ENCODE assay signal across 8 mouse cellular contexts in genomic region chr11:98339071-98339501, GRCm38 (mm10). TPM values are rescaled to one million over a fixed set of nuclear protein-coding genes. Genes with fewer than 3 reads are reported as not detected.
A peak's percentile ranks its signal among the peaks of the same experiment; 100 is the strongest.
DNase-seq lines count a peak whose midpoint lies in the region; ATAC-seq and TF ChIP-seq lines count a peak whose summit lies in the region.

No protein-coding gene starts in this region.

- H3K9me3 ChIP-seq in E14TG2a.4 (ENCODE audit: low read length): no peaks in the 10 kb centered on the region
- H3K9me3 ChIP-seq in forebrain, embryonic 12.5 days: no peaks in the 10 kb centered on the region
- no peaks in the 10 kb centered on the region for H3K9me3 ChIP-seq in limb, embryonic 15.5 days
- H3K9me3 ChIP-seq in stomach, embryonic 16.5 days (replicated peaks; ENCODE audit: control insufficient read depth, low read length): no peaks in the 10 kb centered on the region

- peak overlapping the region; percentile 94 for H3K4me2 ChIP-seq in forebrain, embryonic 12.5 days
- H3K4me2 ChIP-seq in limb, embryonic 15.5 days: peak overlapping the region; percentile 99
- peak overlapping the region; percentile 99 for H3K4me2 ChIP-seq in stomach, embryonic 16.5 days (ENCODE audit: low read depth, low read length)

- peak overlapping the region; percentile 80 for H3K4me3 ChIP-seq in E14TG2a.4 (replicated peaks; ENCODE audit: low read length)
- peak overlapping the region; percentile 47 for H3K4me3 ChIP-seq in forebrain, embryonic 12.5 days (replicated peaks)
- peak overlapping the region; percentile 53 for H3K4me3 ChIP-seq in limb, embryonic 15.5 days
- H3K4me3 ChIP-seq in stomach, embryonic 16.5 days (replicated peaks; ENCODE audit: low read length): peak overlapping the region; percentile 56

- no peak for ATAC-seq in cerebellum, adult (ENCODE audit: insufficient number of reproducible peaks, low FRiP score, low TSS enrichment)
- no peak for ATAC-seq in forebrain, embryonic 12.5 days (ENCODE audit: low FRiP score)
- no peak for ATAC-seq in limb, embryonic 15.5 days (ENCODE audit: insufficient number of reproducible peaks, low FRiP score, low TSS enrichment, low read depth)
- ATAC-seq in stomach, embryonic 16.5 days (ENCODE audit: insufficient read depth, low FRiP score): no peak

- no peaks in the 10 kb centered on the region for H3K36me3 ChIP-seq in E14TG2a.4 (ENCODE audit: insufficient read depth, low read length)
- H3K36me3 ChIP-seq in forebrain, embryonic 12.5 days (replicated peaks): no peaks in the 10 kb centered on the region
- H3K36me3 ChIP-seq in limb, embryonic 15.5 days: no peaks in the 10 kb centered on the region
- H3K36me3 ChIP-seq in stomach, embryonic 16.5 days (ENCODE audit: control insufficient read depth, insufficient read depth, low read length): no peaks in the 10 kb centered on the region

- under 1% methylated on average over 19 of the region's 19 CpGs for WGBS in forebrain, embryonic 12.5 days
- 0% methylated on average over 19 of the region's 19 CpGs for WGBS in limb, embryonic 15.5 days
- under 1% methylated on average over 19 of the region's 19 CpGs for WGBS in stomach, embryonic 16.5 days

- TF ChIP-seq CTCF in E14TG2a.4 (conservative IDR thresholded peaks at IDR 0.05; ENCODE audit: low read length): no peak

- peak; percentile 55 to 65 for DNase-seq in cerebellum, adult 18-20 months
- DNase-seq in urinary bladder, postnatal 4 days (ENCODE audit: low spot score in 2 of 2): no peak
- no peak for DNase-seq in thymus, postnatal 25 days

- H3K27me3 ChIP-seq in E14TG2a.4 (ENCODE audit: insufficient read depth, low read length): peaks cover 94% of the 10 kb centered on the region
- peaks cover 91% of the 10 kb centered on the region for H3K27me3 ChIP-seq in forebrain, embryonic 12.5 days
- peaks cover 85% of the 10 kb centered on the region for H3K27me3 ChIP-seq in limb, embryonic 15.5 days
- H3K27me3 ChIP-seq in stomach, embryonic 16.5 days (ENCODE audit: control insufficient read depth, insufficient read depth, low read length): peaks cover 71% of the 10 kb centered on the region

- H3K27ac ChIP-seq in forebrain, embryonic 12.5 days: peak overlapping the region; percentile 90
- H3K27ac ChIP-seq in limb, embryonic 15.5 days: no peak overlapping the region
- H3K27ac ChIP-seq in stomach, embryonic 16.5 days (ENCODE audit: low read length): no peak overlapping the region

- peak overlapping the region; percentile 72 for H3K9ac ChIP-seq in forebrain, embryonic 12.5 days
- peak overlapping the region; percentile 40; the same call in 1 of the 2 replicates for H3K9ac ChIP-seq in limb, embryonic 15.5 days
- H3K9ac ChIP-seq in stomach, embryonic 16.5 days (ENCODE audit: low read length): peak overlapping the region; percentile 78

- peaks cover 53% of the 10 kb centered on the region for H3K4me1 ChIP-seq in E14TG2a.4 (replicated peaks; ENCODE audit: low read depth, low read length)
- peaks cover 44% of the 10 kb centered on the region for H3K4me1 ChIP-seq in forebrain, embryonic 12.5 days
- H3K4me1 ChIP-seq in limb, embryonic 15.5 days: peaks cover 38% of the 10 kb centered on the region
- H3K4me1 ChIP-seq in stomach, embryonic 16.5 days (ENCODE audit: control insufficient read depth, insufficient read depth, low read length): peaks cover 20% of the 10 kb centered on the region

RNA-seq across cellular contexts. Expression of gene Ppp1r1b, which starts 9.1 kb away (rescaled TPM):
- 3.0 and 3.1 TPM in 2 replicates for polyA plus RNA-seq in forebrain, embryonic 12.5 days (2016; fragmentation: Nextera tagmentation; extraction: Ambion mirVana)
- polyA plus RNA-seq in limb, embryonic 15.5 days (2015; fragmentation: Nextera tagmentation; extraction: Ambion mirVana): 3.7 and 4.3 TPM in 2 replicates
- 18.7 and 20.3 TPM in 2 replicates for polyA plus RNA-seq in stomach, embryonic 16.5 days (2015; fragmentation: Nextera tagmentation; extraction: Ambion mirVana)

RNA-seq across cellular contexts. Expression of gene Neurod2, which starts 9.6 kb away (rescaled TPM):
- polyA plus RNA-seq in forebrain, embryonic 12.5 days (2016; fragmentation: Nextera tagmentation; extraction: Ambion mirVana): 19.9 and 20.5 TPM in 2 replicates
- not detected in 2 replicates for polyA plus RNA-seq in limb, embryonic 15.5 days (2015; fragmentation: Nextera tagmentation; extraction: Ambion mirVana)
- polyA plus RNA-seq in stomach, embryonic 16.5 days (2015; fragmentation: Nextera tagmentation; extraction: Ambion mirVana): 0.06 TPM in 1 of 2 replicates, not detected in the other

RNA-seq across cellular contexts. Expression of gene Stard3, which starts 19.1 kb away (rescaled TPM):
- 42.0 and 42.5 TPM in 2 replicates for polyA plus RNA-seq in forebrain, embryonic 12.5 days (2016; fragmentation: Nextera tagmentation; extraction: Ambion mirVana)
- polyA plus RNA-seq in limb, embryonic 15.5 days (2015; fragmentation: Nextera tagmentation; extraction: Ambion mirVana): 36.6 and 40.1 TPM in 2 replicates
- polyA plus RNA-seq in stomach, embryonic 16.5 days (2015; fragmentation: Nextera tagmentation; extraction: Ambion mirVana): 43.9 and 51.8 TPM in 2 replicates

RNA-seq across cellular contexts. Expression of gene Tcap, which starts 44.5 kb away (rescaled TPM):
- polyA plus RNA-seq in forebrain, embryonic 12.5 days (2016; fragmentation: Nextera tagmentation; extraction: Ambion mirVana): 0.20 and 0.36 TPM in 2 replicates
- 18.1 and 45.8 TPM in 2 replicates for polyA plus RNA-seq in limb, embryonic 15.5 days (2015; fragmentation: Nextera tagmentation; extraction: Ambion mirVana)
- 0.57 and 9.3 TPM in 2 replicates for polyA plus RNA-seq in stomach, embryonic 16.5 days (2015; fragmentation: Nextera tagmentation; extraction: Ambion mirVana)

RNA-seq across cellular contexts. Expression of gene Pnmt, which starts 47.2 kb away (rescaled TPM):
- 0.17 TPM in 1 of 2 replicates, not detected in the other for polyA plus RNA-seq in forebrain, embryonic 12.5 days (2016; fragmentation: Nextera tagmentation; extraction: Ambion mirVana)
- polyA plus RNA-seq in limb, embryonic 15.5 days (2015; fragmentation: Nextera tagmentation; extraction: Ambion mirVana): 1.6 TPM in 2 replicates
- polyA plus RNA-seq in stomach, embryonic 16.5 days (2015; fragmentation: Nextera tagmentation; extraction: Ambion mirVana): 0.15 TPM in 1 of 2 replicates, not detected in the other

Comparison
In these comparisons a context has a peak if more than half of its experiments do, and no peak if none do; other contexts are left out.
1. DNase-seq: peak in cerebellum, adult 18-20 months (2 of 2); none in urinary bladder, postnatal 4 days (0 of 2) and thymus, postnatal 25 days (single experiment).
2. RNA of gene Neurod2, which starts 9.6 kb away (polyA plus RNA-seq): 19.9 to 20.5 TPM in forebrain, embryonic 12.5 days; 0.06 TPM in stomach, embryonic 16.5 days and not detected in limb, embryonic 15.5 days; every median in the first group is over 10 times any median in the second.
3. Peak in every context shown above with its lines, with median percentiles within 50 percentile points of each other: H3K4me3 ChIP-seq, H3K4me2 ChIP-seq and H3K9ac ChIP-seq.